Mouse (Mus musculus) CH12.LX (cell line): ENCODE data around the gene Best2. TPM values are rescaled to one million over a fixed set of nuclear protein-coding genes. Genes with fewer than 3 reads are reported as not detected.

Source experiments
- DNase-seq: peaks from one replicate; pipeline ENCODE4 v3.0.0-alpha.2; 2013; ENCODE audit errors: extremely low read depth
- H3K27ac ChIP-seq: 2 replicates; pipeline ENCODE4 v1.5.1; 2012; ENCODE audit warnings: low read depth, mild to moderate bottlenecking, control low read depth, moderate library complexity; ENCODE audit not compliant: insufficient read depth
- H3K27me3 ChIP-seq: replicated peaks from 2 replicates; pipeline ENCODE3; 2012; ENCODE audit warnings: inconsistent platforms
- H3K36me3 ChIP-seq, 2 experiments: replicated peaks in 1 of 2; 2 replicates each; pipeline versions ENCODE3 to v1.6.1; 2012; ENCODE audit warnings: inconsistent platforms in 1 of 2, low read length in 1 of 2, mild to moderate bottlenecking in 1 of 2, mixed read lengths in 1 of 2, moderate library complexity in 1 of 2; ENCODE audit not compliant: control insufficient read depth in 1 of 2, insufficient read depth in 1 of 2
- H3K4me1 ChIP-seq, 2 experiments: 2 replicates each; pipeline ENCODE4 v1.6.1; 2012; ENCODE audit warnings: inconsistent platforms in 1 of 2, moderate library complexity in 1 of 2; ENCODE audit not compliant: insufficient read depth in 2 of 2, control insufficient read depth in 1 of 2
- H3K4me2 ChIP-seq: 2 replicates; pipeline ENCODE4 v1.6.1; 2012; ENCODE audit warnings: low read depth, mild to moderate bottlenecking, control low read depth; ENCODE audit not compliant: poor library complexity, insufficient read depth, severe bottlenecking
- H3K4me3 ChIP-seq, 3 experiments: fragments of 150-350 bp in 1 of 3; sonication (generic) in 1 of 3; replicated peaks in 1 of 3; 2 replicates each; pipeline versions ENCODE3 to v1.5.1; 2011 to 2012; ENCODE audit warnings: low read depth in 2 of 3, low read length in 2 of 3, mild to moderate bottlenecking in 2 of 3, moderate library complexity in 2 of 3, control low read depth in 1 of 3, improper control_type of control experiment in 1 of 3, inconsistent platforms in 1 of 3, mixed read lengths in 1 of 3; ENCODE audit not compliant: poor library complexity in 1 of 3
- H3K79me2 ChIP-seq: replicated peaks from 2 replicates; pipeline ENCODE4 v1.6.1; 2012; ENCODE audit warnings: mild to moderate bottlenecking, moderate library complexity; ENCODE audit not compliant: control insufficient read depth, poor library complexity, insufficient read depth, severe bottlenecking; ENCODE audit errors: extremely low read depth
- H3K9ac ChIP-seq: 2 replicates; pipeline ENCODE4 v1.6.1; 2012; ENCODE audit warnings: low read depth, mild to moderate bottlenecking, control low read depth, moderate library complexity; ENCODE audit not compliant: insufficient read depth
- H3K9me3 ChIP-seq: replicated peaks from 2 replicates; pipeline ENCODE3; 2012; ENCODE audit warnings: low read length, inconsistent platforms, mixed read lengths
- BHLHE40 ChIP-seq: IDR thresholded peaks from 2 replicates; pipeline ENCODE4 v1.6.1; 2011; ENCODE audit warnings: mild to moderate bottlenecking, low read depth, low read length, improper control_type of control experiment
- CHD2 ChIP-seq: IDR thresholded peaks from 2 replicates; pipeline ENCODE4 v1.6.1; 2011; ENCODE audit warnings: low read length, improper control_type of control experiment
- CTCF ChIP-seq, 2 experiments: IDR thresholded peaks in 1 of 2; conservative IDR thresholded peaks in 1 of 2; 2 replicates each; pipeline ENCODE4 v1.5.1; 2011 to 2012; ENCODE audit warnings: low read depth in 2 of 2, low read length in 2 of 2, improper control_type of control experiment in 1 of 2, inconsistent platforms in 1 of 2, mild to moderate bottlenecking in 1 of 2, moderate library complexity in 1 of 2
- ELF1 ChIP-seq: IDR thresholded peaks from 2 replicates; pipeline ENCODE4 v1.6.1; 2014; ENCODE audit warnings: low read depth, mild to moderate bottlenecking, inconsistent platforms, low read length, improper control_type of control experiment
- ETS1 ChIP-seq: conservative IDR thresholded peaks from 2 replicates; pipeline ENCODE4 v1.6.1; 2012; ENCODE audit warnings: low read depth, mild to moderate bottlenecking, inconsistent platforms, low read length, improper control_type of control experiment, moderate library complexity
- GABPA ChIP-seq: IDR thresholded peaks from 2 replicates; pipeline ENCODE4 v1.6.1; 2012; ENCODE audit warnings: low read depth, low read length, improper control_type of control experiment, inconsistent platforms; ENCODE audit not compliant: insufficient replicate concordance
- HCFC1 ChIP-seq: IDR thresholded peaks from 2 replicates; pipeline ENCODE4 v1.6.1; 2012; ENCODE audit warnings: low read depth, mild to moderate bottlenecking, inconsistent platforms, low read length, improper control_type of control experiment
- JUN ChIP-seq: IDR thresholded peaks from 2 replicates; pipeline ENCODE4 v1.6.1; 2011; ENCODE audit warnings: low read depth, mild to moderate bottlenecking, low read length, improper control_type of control experiment, moderate library complexity; ENCODE audit not compliant: insufficient read depth
- KAT2A ChIP-seq: IDR thresholded peaks from 2 replicates; pipeline ENCODE4 v1.6.1; 2012; ENCODE audit warnings: low read length, improper control_type of control experiment, inconsistent platforms; ENCODE audit not compliant: insufficient replicate concordance
- MAFK ChIP-seq: IDR thresholded peaks from 2 replicates; pipeline ENCODE4 v1.6.1; 2011; ENCODE audit warnings: low read length, improper control_type of control experiment; ENCODE audit not compliant: insufficient replicate concordance
- MYC ChIP-seq: IDR thresholded peaks from 2 replicates; pipeline ENCODE4 v1.6.1; 2011; ENCODE audit warnings: low read depth, mild to moderate bottlenecking, improper control_type of control experiment, low read length
- NELFE ChIP-seq: IDR thresholded peaks from 2 replicates; pipeline ENCODE4 v1.6.1; 2011; ENCODE audit warnings: low read depth, low read length, improper control_type of control experiment
- PAX5 ChIP-seq: IDR thresholded peaks from 2 replicates; pipeline ENCODE4 v1.6.1; 2012; ENCODE audit warnings: low read length, inconsistent platforms, mixed read lengths
- POLR2AphosphoS2 ChIP-seq: IDR thresholded peaks from 2 replicates; pipeline ENCODE4 v1.6.1; 2011; ENCODE audit warnings: low read depth, low read length, improper control_type of control experiment
- RCOR1 ChIP-seq: conservative IDR thresholded peaks from 2 replicates; pipeline ENCODE4 v1.6.1; 2012; ENCODE audit warnings: low read depth, mild to moderate bottlenecking, inconsistent platforms, low read length, improper control_type of control experiment
- SMC3 ChIP-seq: IDR thresholded peaks from 2 replicates; pipeline ENCODE4 v1.6.1; 2011; ENCODE audit warnings: low read depth, low read length, improper control_type of control experiment
- TBP ChIP-seq: conservative IDR thresholded peaks from 2 replicates; pipeline ENCODE4 v1.6.1; 2011; ENCODE audit warnings: low read depth, low read length, improper control_type of control experiment
- TCF12 ChIP-seq: IDR thresholded peaks from 2 replicates; pipeline ENCODE4 v1.6.1; 2014; ENCODE audit warnings: low read depth, mild to moderate bottlenecking, inconsistent platforms, low read length, improper control_type of control experiment
- USF2 ChIP-seq: conservative IDR thresholded peaks from 2 replicates; pipeline ENCODE4 v1.6.1; 2011; ENCODE audit warnings: low read depth, low read length, improper control_type of control experiment
- dilution Hi-C: fragments of 300-500 bp; cut with MboI; formaldehyde crosslinking; loops from 2 replicates; pipeline ENCODE4 v1.14.3; 2020; ENCODE audit warnings: low sequenced_read_pairs; ENCODE audit not compliant: extremely low pct_unique_long_range_greater_than_20kb, extremely low pct_ligation_motif_present
- in situ Hi-C: fragments of 300-500 bp; cut with MboI; formaldehyde crosslinking; loops from 3 replicates; pipeline ENCODE4 v1.14.3; 2019; ENCODE audit warnings: low sequenced_read_pairs, low pct_ligation_motif_present, low pct_unique_long_range_greater_than_20kb, mixed read lengths
- polyA plus RNA-seq: library from polyadenylated mRNA; unstranded; fragments of >175 nt; gene quantifications from 2 replicates; pipeline ENCODE4 v1.2.1, GENCODE M21; 2012; ENCODE audit warnings: low read depth; ENCODE audit not compliant: insufficient read length
- total RNA-seq, 2 experiments: library from RNA; depleted of rRNA; stranded (reverse); fragments of 300-350 nt in 1 of 2; fragments of >200 nt in 1 of 2; gene quantifications; 2 replicates each; pipeline ENCODE4 v1.2.3; 2012 to 2014

The Best2 gene
- total and polyA plus RNA-seq, 3 experiments = 0.23 TPM; not detected in 2

DNA sequence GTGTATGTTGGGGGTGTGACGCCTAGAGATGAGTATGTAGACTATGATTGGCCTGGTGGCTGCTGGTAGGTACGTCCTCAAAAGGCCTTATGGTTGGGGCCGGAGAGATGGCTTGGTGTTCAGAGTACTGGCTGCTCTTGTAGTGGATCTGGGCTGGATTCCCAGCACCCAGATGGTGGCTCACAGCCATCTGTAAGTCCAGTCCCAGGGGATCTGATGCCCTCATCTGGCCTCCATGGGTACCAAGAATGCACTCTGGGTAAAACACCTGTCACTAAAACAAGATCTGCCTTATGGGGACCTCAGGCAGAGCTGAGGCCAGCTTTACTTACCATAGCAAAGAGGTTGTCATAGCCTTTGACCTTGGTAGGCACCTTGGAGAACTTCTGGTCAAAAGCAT is 9.5 kb upstream of the Best2 start:
- no peak overlapping the region for H3K27ac ChIP-seq
- H3K4me2 ChIP-seq = peak overlapping the region; percentile 84; the same call in 1 of the 2 replicates
- peaks cover 48 to 56% of the 10 kb centered on the region in 2 experiments for H3K36me3 ChIP-seq
- H3K4me3 ChIP-seq = peak overlapping the region in 1 of 3 experiments; percentile 78
- no peaks in the 10 kb centered on the region for H3K27me3 ChIP-seq
- TF ChIP-seq NELFE (no peak), CHD2 (no peak), GABPA (no peak), JUN (no peak), RCOR1 (no peak), ELF1 (no peak), HCFC1 (no peak), MAFK (no peak), USF2 (no peak), BHLHE40 (no peak), POLR2AphosphoS2 (no peak), TBP (no peak)
- H3K79me2 ChIP-seq = peaks cover 33% of the 10 kb centered on the region
- no peak overlapping the region; the same call in 1 of the 2 replicates for H3K9ac ChIP-seq
- dilution Hi-C loops = no loop called here
- DNase-seq = no peak
- peaks cover 7 to 43% of the 10 kb centered on the region in 2 experiments for H3K4me1 ChIP-seq
- in situ Hi-C loops = no loop called here
- H3K9me3 ChIP-seq = no peaks in the 10 kb centered on the region

DNA sequence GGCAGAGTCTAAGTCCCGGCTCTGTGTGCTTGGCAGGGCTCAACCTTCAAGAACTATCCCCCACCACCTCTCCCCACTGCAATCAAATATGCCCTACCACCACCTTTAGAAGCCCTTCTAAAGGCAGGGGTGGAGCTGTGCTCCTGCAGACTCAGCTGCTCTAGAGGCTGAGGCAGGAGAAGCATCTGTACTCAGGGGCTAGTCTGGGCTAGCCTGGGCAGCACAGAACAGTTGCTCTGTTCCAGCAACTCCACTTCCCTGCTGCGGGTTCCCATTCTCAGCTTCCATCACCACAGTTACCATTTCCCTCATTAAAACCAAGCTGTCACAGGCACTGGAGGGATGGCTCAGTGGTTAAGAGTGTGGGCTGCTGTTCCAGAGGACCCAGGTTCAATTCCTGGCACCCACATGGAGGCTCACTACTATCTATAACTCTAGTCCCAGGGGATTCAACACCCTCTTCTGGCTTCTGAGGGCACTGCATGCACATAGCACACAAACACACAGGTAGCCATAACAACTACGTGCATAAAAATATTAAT is 7.3 kb upstream of the Best2 start:
- DNase-seq = peak; percentile 48
- no peaks in the 10 kb centered on the region for H3K9me3 ChIP-seq
- no peak overlapping the region for H3K27ac ChIP-seq
- H3K4me1 ChIP-seq = peaks cover 4 to 34% of the 10 kb centered on the region in 2 experiments
- in situ Hi-C loops = no loop called here
- peaks cover 14% of the 10 kb centered on the region for H3K79me2 ChIP-seq
- H3K36me3 ChIP-seq = peaks cover 60 to 75% of the 10 kb centered on the region in 2 experiments
- H3K27me3 ChIP-seq = no peaks in the 10 kb centered on the region
- 0 out of 2 replicates have a peak, but pooled peaks have one; percentile 27 for TF ChIP-seq KAT2A
- TF ChIP-seq ETS1 = no peak
- TF ChIP-seq PAX5 = no peak
- no peak for TF ChIP-seq ELF1
- no peak for TF ChIP-seq CHD2
- TF ChIP-seq SMC3 = no peak
- no peak for TF ChIP-seq TCF12
- TF ChIP-seq TBP = no peak
- TF ChIP-seq MYC = no peak
- peak in 1 of 2 experiments; percentile 46; a peak in 2 of 4 replicates for TF ChIP-seq CTCF (conservative IDR thresholded peaks at IDR 0.05 in 1 of 2, IDR thresholded peaks at IDR 0.05 in 1 of 2; ENCODE audit: low read depth in 2 of 2, low read length in 2 of 2)
- TF ChIP-seq HCFC1 = no peak
- no peak for TF ChIP-seq GABPA
- TF ChIP-seq, all 38 proteins: peak for 2
- H3K4me3 ChIP-seq = no peak overlapping the region
- no peak overlapping the region for H3K4me2 ChIP-seq
- dilution Hi-C loops = no loop called here
- no peak overlapping the region for H3K9ac ChIP-seq
